Mouse (Mus musculus) kidney, adult 2 months (tissue): Measurements from ENCODE around the gene Slbp.

ENCODE experiments used
- CTCF ChIP-seq: fragments of 200-500 bp; conservative IDR thresholded peaks from 2 replicates; pipeline ENCODE4 v1.5.1; 2011; ENCODE audit warnings: low read depth, mild to moderate bottlenecking, control low read depth, low read length, moderate library complexity, mixed read lengths; ENCODE audit not compliant: insufficient read depth, insufficient read length
- POLR2A ChIP-seq: fragments of 200-500 bp; IDR thresholded peaks from one replicate; pipeline ENCODE4 v1.6.1; 2011; ENCODE audit warnings: low read depth, low read length, control low read depth

DNA sequence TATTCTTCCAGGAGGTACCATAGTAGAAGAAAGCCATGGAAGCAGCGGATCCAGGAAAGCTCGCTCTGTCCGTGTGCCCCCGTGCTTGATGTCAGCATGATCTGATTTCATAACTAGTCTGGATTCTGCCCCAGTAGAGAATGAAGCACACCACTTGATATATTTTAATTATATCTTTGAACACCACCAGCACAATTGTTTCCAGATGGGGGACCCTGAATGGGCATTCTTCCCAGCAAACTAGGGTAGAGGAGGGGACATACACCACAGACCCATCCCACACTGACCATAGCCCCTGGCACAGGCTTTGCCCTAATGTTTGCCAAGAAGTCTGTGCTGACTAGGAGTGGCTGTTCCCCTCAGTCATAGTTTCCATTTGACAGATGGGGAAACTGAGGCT, 32.6 kb upstream of the Slbp start:
- TF ChIP-seq POLR2A (no peak), CTCF (no peak)
